Comparison of ENCODE assay signal across 12 mouse cellular contexts in the genomic region with DNA sequence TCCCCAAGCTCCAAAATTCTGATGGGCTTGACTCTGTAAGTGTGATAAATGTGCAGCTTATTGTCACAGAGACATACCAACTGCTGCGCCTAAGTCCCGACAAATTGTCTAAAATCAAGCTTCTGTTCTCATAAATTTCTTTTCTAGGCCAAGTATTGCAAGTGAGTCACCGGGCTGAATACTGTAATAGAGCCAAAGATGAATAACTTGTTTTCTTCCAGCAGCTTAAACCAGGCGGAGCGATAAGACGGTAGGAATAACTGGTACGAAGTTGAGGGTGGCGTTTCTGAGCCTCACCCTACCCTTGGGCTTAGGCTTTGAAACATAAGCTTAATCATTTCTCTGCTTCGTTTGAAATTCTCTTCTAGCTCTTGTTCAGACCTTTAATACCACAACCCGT.
A peak's percentile ranks its signal among the peaks of the same experiment; 100 is the strongest.
DNase-seq lines count a peak whose midpoint lies in the region; ATAC-seq and TF ChIP-seq lines count a peak whose summit lies in the region.
"Had no signal": no experiment of that assay in that cellular context is flagged by ENCODE, and none has a peak within 500 bp of the region (broad histone marks: within the 10 kb centered on the region; RNA-seq: fewer than 3 reads in every experiment).

No protein-coding gene starts in this region.

- H3K27ac ChIP-seq in limb, embryonic 15.5 days: 0 out of 2 replicates have a peak overlapping the region, but pooled peaks have one; percentile 57
- H3K27ac ChIP-seq in limb, embryonic 10.5 days: no peak overlapping the region
- H3K27ac ChIP-seq in stomach, postnatal 0 days (replicated peaks): peak overlapping the region; percentile 67
- H3K27ac ChIP-seq: liver, embryonic 14.5 days had no signal

- no peak for TF ChIP-seq CTCF in stomach, postnatal 0 days (IDR thresholded peaks at IDR 0.05; ENCODE audit: low read depth)

- no peaks in the 10 kb centered on the region for H3K27me3 ChIP-seq in limb, embryonic 15.5 days
- no peaks in the 10 kb centered on the region for H3K27me3 ChIP-seq in limb, embryonic 10.5 days (ENCODE audit: low read depth, poor library complexity, severe bottlenecking)
- H3K27me3 ChIP-seq in stomach, postnatal 0 days (ENCODE audit: control insufficient read depth, insufficient read depth, low read length): no peaks in the 10 kb centered on the region

- no peak overlapping the region for H3K9ac ChIP-seq in limb, embryonic 15.5 days
- no peak overlapping the region for H3K9ac ChIP-seq in stomach, postnatal 0 days (ENCODE audit: low read length)
- H3K9ac ChIP-seq: liver, embryonic 14.5 days had no signal

- peak; percentile 37 for DNase-seq in heart, adult 8-10 months (ENCODE audit: low spot score)
- DNase-seq in heart, postnatal 4 days: no peak
- no peak for DNase-seq in limb, embryonic 10.5 days (ENCODE audit: low spot score)
- peak; percentile 23 for DNase-seq in adrenal gland, postnatal 14 days
- peak; percentile 29 for DNase-seq in stomach, postnatal 0 days (ENCODE audit: low spot score)
- DNase-seq: lung, postnatal 4 days; midbrain, embryonic 14.5 days had no signal

- ATAC-seq in limb, embryonic 15.5 days (ENCODE audit: insufficient number of reproducible peaks, low FRiP score, low TSS enrichment, low read depth): no peak
- ATAC-seq in stomach, postnatal 0 days (ENCODE audit: low FRiP score, low TSS enrichment): peak; percentile 91
- no peak for ATAC-seq in cerebellum, adult (ENCODE audit: insufficient number of reproducible peaks, low FRiP score, low TSS enrichment)
- ATAC-seq: intestine, postnatal 0 days had no signal

- no peaks in the 10 kb centered on the region for H3K9me3 ChIP-seq in limb, embryonic 15.5 days
- H3K9me3 ChIP-seq in limb, embryonic 10.5 days (replicated peaks): no peaks in the 10 kb centered on the region
- no peaks in the 10 kb centered on the region for H3K9me3 ChIP-seq in stomach, postnatal 0 days (ENCODE audit: control insufficient read depth, low read length)

- 68% methylated on average over 10 of the region's 10 CpGs for WGBS in limb, embryonic 15.5 days
- 97% methylated on average over 10 of the region's 10 CpGs for WGBS in limb, embryonic 10.5 days
- 41% methylated on average over 10 of the region's 10 CpGs for WGBS in stomach, postnatal 0 days

- peaks cover 14% of the 10 kb centered on the region for H3K4me1 ChIP-seq in limb, embryonic 15.5 days
- no peaks in the 10 kb centered on the region for H3K4me1 ChIP-seq in limb, embryonic 10.5 days
- no peaks in the 10 kb centered on the region for H3K4me1 ChIP-seq in stomach, postnatal 0 days (replicated peaks; ENCODE audit: control insufficient read depth, insufficient read depth)

- H3K4me2 ChIP-seq in limb, embryonic 15.5 days: no peak overlapping the region
- H3K4me2 ChIP-seq in stomach, postnatal 0 days (replicated peaks; ENCODE audit: low read depth): no peak overlapping the region

- no peak for TF ChIP-seq EP300 in stomach, postnatal 0 days (optimal IDR thresholded peaks at IDR 0.05)

- no peak overlapping the region for H3K4me3 ChIP-seq in limb, embryonic 15.5 days
- H3K4me3 ChIP-seq in limb, embryonic 10.5 days: no peak overlapping the region
- no peak overlapping the region for H3K4me3 ChIP-seq in stomach, postnatal 0 days (ENCODE audit: low read depth, low read length)
- H3K4me3 ChIP-seq: erythroblast, embryonic 14.5 days had no signal

- H3K36me3 ChIP-seq in limb, embryonic 15.5 days: no peaks in the 10 kb centered on the region
- no peaks in the 10 kb centered on the region for H3K36me3 ChIP-seq in limb, embryonic 10.5 days
- H3K36me3 ChIP-seq in stomach, postnatal 0 days (ENCODE audit: control insufficient read depth, insufficient read depth, low read length): no peaks in the 10 kb centered on the region

Comparison
In these comparisons a context has a peak if more than half of its experiments do, and no peak if none do; other contexts are left out.
1. DNase-seq: peak in heart, adult 8-10 months (single experiment), adrenal gland, postnatal 14 days (single experiment) and stomach, postnatal 0 days (single experiment); none in heart, postnatal 4 days (single experiment) and limb, embryonic 10.5 days (single experiment).